Mouse (Mus musculus) left cerebral cortex, postnatal 25 days (tissue): ENCODE results near the gene Adgrf3. TPM values are rescaled to one million over a fixed set of nuclear protein-coding genes. Genes with fewer than 3 reads are reported as not detected.
A peak's percentile ranks its signal among the peaks of the same experiment; 100 is the strongest.
"Not testable (repeated sequence)": the region's sequence is repeated elsewhere in the genome, so short reads cannot be mapped to it uniquely, and the experiment has no call there.

Experiments
- DNase-seq, 2 experiments: peaks; one replicate each; pipeline ENCODE4 v3.0.0; 2022; ENCODE audit warnings: low spot score in 2 of 2, mixed read lengths in 1 of 2
- intact Hi-C: fragments of 180-260 bp; cut with DNase I; formaldehyde crosslinking; loops from one replicate; pipeline ENCODE4 v1.15.1; 2025
- total RNA-seq, 2 experiments: library from RNA; stranded (reverse); gene quantifications; 2 replicates each; pipeline ENCODE4 v1.2.3; 2021

The Adgrf3 gene
- not detected for total RNA-seq

GRCm38 (mm10) chr5:30205493-30205892 is at the start of gene Adgrf3:
Gene Adgrf3, minus strand, starts transcription at chr5:30205722.
- DNase-seq, result no peak
- intact Hi-C loops, result no loop called here

- intact Hi-C loops, result no loop called here
- no peak for DNase-seq
Observed at GRCm38 (mm10) chr5:30247666-30248065, 42.1 kb upstream of the Adgrf3 start.

GRCm38 (mm10) chr5:30245861-30246416 is 40.4 kb upstream of the Adgrf3 start:
- intact Hi-C loops, result no loop called here
- no peak for DNase-seq

- DNase-seq, result no peak
- intact Hi-C loops, result no loop called here
Observed at GRCm38 (mm10) chr5:30243741-30244140, 38.2 kb upstream of the Adgrf3 start.

- DNase-seq, result no peak
- intact Hi-C loops, result no loop called here
Observed at GRCm38 (mm10) chr5:30242410-30242809, 36.9 kb upstream of the Adgrf3 start.

- intact Hi-C loops, result no loop called here
Observed at GRCm38 (mm10) chr5:30240552-30240951, 35.0 kb upstream of the Adgrf3 start.

GRCm38 (mm10) chr5:30238533-30238932 is 33.0 kb upstream of the Adgrf3 start:
- DNase-seq, result no peak
- intact Hi-C loops, result no loop called here

More at GRCm38 (mm10) chr5:30240552-30240951, 35.0 kb upstream of the Adgrf3 start:
- peak in 1 of 2 experiments; percentile 20 for DNase-seq

GRCm38 (mm10) chr5:30235641-30236126 is 30.2 kb upstream of the Adgrf3 start:
- no peak for DNase-seq
- intact Hi-C loops, result no loop called here

GRCm38 (mm10) chr5:30233979-30234378 is 28.5 kb upstream of the Adgrf3 start:
- intact Hi-C loops, result no loop called here
- no peak for DNase-seq

GRCm38 (mm10) chr5:30233042-30233441 is 27.5 kb upstream of the Adgrf3 start:
- intact Hi-C loops, result no loop called here
- peak; percentile 15 to 38 for DNase-seq

- peak; percentile 99 to 100 for DNase-seq
- intact Hi-C loops, result no loop called here
Observed at GRCm38 (mm10) chr5:30232271-30232971, 26.9 kb upstream of the Adgrf3 start, which contains the start of gene Selenoi. Gene Selenoi, plus strand, starts transcription at chr5:30232581.

GRCm38 (mm10) chr5:30231891-30232270 is 26.4 kb upstream of the Adgrf3 start:
- DNase-seq, result no peak
- intact Hi-C loops, result no loop called here

- DNase-seq, result peak; percentile 17 to 35
- intact Hi-C loops, result no loop called here
Observed at GRCm38 (mm10) chr5:30230901-30231300, 25.4 kb upstream of the Adgrf3 start.

- intact Hi-C loops, result no loop called here
- DNase-seq, result no peak
Observed at GRCm38 (mm10) chr5:30222681-30223080, 17.2 kb upstream of the Adgrf3 start.

GRCm38 (mm10) chr5:30220666-30221065 is 15.1 kb upstream of the Adgrf3 start:
- intact Hi-C loops, result no loop called here
- DNase-seq, result no peak

GRCm38 (mm10) chr5:30219715-30220114 is 14.2 kb upstream of the Adgrf3 start:
- intact Hi-C loops, result loop anchor here (5.0 to 10.0 kb wide), 2 partner anchors 263 to 575 kb away; no protein-coding TSS in a partner anchor
- no peak for DNase-seq

- DNase-seq, result peak in 1 of 2 experiments; percentile 7
- intact Hi-C loops, result loop anchor here (5.0 to 10.0 kb wide), 2 partner anchors 266 to 579 kb away; no protein-coding TSS in a partner anchor
Observed at GRCm38 (mm10) chr5:30215970-30216369, 10.4 kb upstream of the Adgrf3 start.

GRCm38 (mm10) chr5:30214889-30215288 is 9.4 kb upstream of the Adgrf3 start:
- intact Hi-C loops, result loop anchor here (5.0 to 10.0 kb wide), 3 partner anchors 267 to 580 kb away; no protein-coding TSS in a partner anchor
- DNase-seq, result peak; percentile 57 to 77

- not testable (repeated sequence) for DNase-seq
- intact Hi-C loops, result loop anchor here (5.0 to 10.0 kb wide), 2 partner anchors 427 to 584 kb away; no protein-coding TSS in a partner anchor
Observed at GRCm38 (mm10) chr5:30210758-30211157, 5.2 kb upstream of the Adgrf3 start.

- DNase-seq, result no peak
- intact Hi-C loops, result no loop called here
Observed at GRCm38 (mm10) chr5:30207276-30207675, 1.8 kb upstream of the Adgrf3 start.

GRCm38 (mm10) chr5:30205034-30205433 is 488 bp downstream of the Adgrf3 start:
- intact Hi-C loops, result no loop called here
- DNase-seq, result no peak
